Mouse (Mus musculus): ENCODE data around the gene Tmem135.

DNA sequence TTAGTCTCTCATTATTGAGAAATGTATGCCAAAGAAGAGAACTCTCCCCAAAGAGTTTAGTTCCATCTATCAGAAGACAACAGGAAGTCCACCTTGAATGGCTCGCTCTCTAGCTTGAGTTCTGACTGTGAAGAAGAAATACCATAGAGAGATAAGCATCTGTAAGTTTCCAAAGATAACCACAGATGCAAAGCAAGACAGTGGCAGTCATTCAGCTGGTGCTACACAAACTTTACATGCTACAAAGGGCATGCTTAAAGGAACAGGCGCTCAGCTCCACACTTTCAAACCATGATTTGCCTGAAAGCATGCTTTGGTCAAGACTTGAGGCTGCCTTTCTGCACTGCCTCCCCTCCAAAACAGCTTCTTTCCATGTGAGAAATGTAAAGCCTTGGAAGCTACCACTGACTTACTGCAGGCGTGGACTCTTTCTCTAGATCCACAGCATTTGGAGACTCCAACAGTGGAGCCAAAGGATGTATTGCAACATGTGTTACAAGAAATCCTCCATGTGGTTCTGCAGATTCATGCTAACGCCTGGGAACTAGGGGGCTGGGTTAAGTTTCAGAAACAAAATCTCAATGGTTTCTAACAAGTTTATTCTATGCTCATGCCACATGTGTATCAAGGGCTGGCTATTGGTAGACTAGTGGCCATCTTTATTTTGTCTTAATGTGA is 232.1 kb downstream of the Tmem135 start:
- TF ChIP-seq CTCF (IDR thresholded peaks at IDR 0.05) (no peak), EP300 (IDR thresholded peaks at IDR 0.05; ENCODE audit: insufficient read depth, low read depth, low read length) (no peak), POLR2A (IDR thresholded peaks at IDR 0.05; ENCODE audit: insufficient read depth, low read depth, low read length) (no peak)

All from heart, adult 2 months (tissue).